Mouse (Mus musculus) brain, embryonic 14.5 days (tissue): ENCODE data around the gene Nr1h3. TPM values are rescaled to one million over a fixed set of nuclear protein-coding genes. Genes with fewer than 3 reads are reported as not detected.

Experiments
- DNase-seq: peaks from one replicate; pipeline ENCODE4 v3.0.0-alpha.2; 2011; ENCODE audit warnings: low read depth
- CTCF ChIP-seq: fragments of 200-500 bp; IDR thresholded peaks from 2 replicates; pipeline ENCODE4 v1.5.1; 2012; ENCODE audit warnings: inconsistent platforms, mild to moderate bottlenecking, moderate library complexity, borderline replicate concordance; ENCODE audit not compliant: insufficient read depth, insufficient read length; ENCODE audit errors: extremely low read depth
- POLR2A ChIP-seq: fragments of 200-500 bp; IDR thresholded peaks from 2 replicates; pipeline ENCODE4 v1.6.1; 2012; ENCODE audit warnings: mild to moderate bottlenecking, inconsistent platforms, borderline replicate concordance; ENCODE audit not compliant: poor library complexity, insufficient read depth, insufficient read length, severe bottlenecking; ENCODE audit errors: extremely low read depth
- polyA plus RNA-seq: library from polyadenylated mRNA; depleted of rRNA; stranded (reverse); fragments of >200 nt; gene quantifications from 2 replicates; pipeline ENCODE4 v1.2.3, GENCODE M21; 2012

Gene Nr1h3
- polyA plus RNA-seq, 1 experiment: 3.9 TPM

DNA sequence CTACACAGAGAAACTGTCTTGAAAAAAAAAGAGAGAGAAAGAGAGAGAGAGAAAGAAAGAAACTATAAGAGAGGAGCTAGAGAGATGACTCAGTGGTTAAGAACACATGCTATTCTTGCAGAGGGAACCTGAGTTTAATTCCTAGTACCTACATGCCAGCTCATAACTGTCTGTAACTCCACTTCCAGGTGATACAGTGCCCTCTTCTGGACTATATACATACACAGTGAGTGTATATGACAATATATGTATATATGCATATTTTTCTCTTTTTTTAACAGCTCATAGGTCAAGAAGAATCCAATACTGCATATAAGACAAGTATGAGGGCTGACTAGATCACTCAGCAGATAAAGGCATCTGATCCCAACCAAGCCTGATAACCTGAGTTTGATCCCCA is 10.7 kb upstream of the Nr1h3 start:
- no peak for DNase-seq

DNA sequence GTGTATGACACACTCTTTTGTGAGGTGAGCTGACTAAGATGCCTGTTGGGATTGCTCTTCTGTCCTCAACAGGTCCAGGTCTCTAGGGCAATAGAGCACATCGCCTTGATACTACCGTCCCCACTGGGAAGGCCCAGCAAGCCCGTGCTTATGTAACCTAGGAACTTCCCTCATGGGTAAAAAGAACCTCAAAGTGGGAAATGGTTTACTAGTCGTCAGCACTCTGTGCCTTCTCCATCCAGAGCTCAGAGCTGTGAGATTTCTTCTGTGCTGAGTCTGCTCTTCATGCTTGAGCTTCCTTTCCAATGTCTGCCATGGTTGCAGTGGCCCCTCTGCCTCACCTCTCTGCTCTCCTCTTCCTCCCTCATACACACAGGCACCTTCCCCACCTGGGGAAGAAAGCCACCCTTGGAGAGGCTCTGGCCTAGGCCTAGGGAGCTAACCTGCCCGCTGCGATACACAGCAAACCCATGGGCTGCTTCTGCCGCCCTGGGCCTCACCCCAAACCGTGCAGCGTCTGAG is 3.7 kb upstream of the Nr1h3 start:
- TF ChIP-seq CTCF (no peak), POLR2A (no peak)
- no peak for DNase-seq

More for the DNA sequence above, 10.7 kb upstream of the Nr1h3 start:
- TF ChIP-seq POLR2A: no peak
- TF ChIP-seq CTCF: no peak

- TF ChIP-seq CTCF (no peak), POLR2A (no peak)
- no peak for DNase-seq
Measured at GRCm38 (mm10) chr2:91202972-91203656, 480 bp upstream of the Nr1h3 start.

- TF ChIP-seq POLR2A: no peak
- DNase-seq: no peak
Measured at GRCm38 (mm10) chr2:91198888-91199287, 3.7 kb downstream of the Nr1h3 start.

DNA sequence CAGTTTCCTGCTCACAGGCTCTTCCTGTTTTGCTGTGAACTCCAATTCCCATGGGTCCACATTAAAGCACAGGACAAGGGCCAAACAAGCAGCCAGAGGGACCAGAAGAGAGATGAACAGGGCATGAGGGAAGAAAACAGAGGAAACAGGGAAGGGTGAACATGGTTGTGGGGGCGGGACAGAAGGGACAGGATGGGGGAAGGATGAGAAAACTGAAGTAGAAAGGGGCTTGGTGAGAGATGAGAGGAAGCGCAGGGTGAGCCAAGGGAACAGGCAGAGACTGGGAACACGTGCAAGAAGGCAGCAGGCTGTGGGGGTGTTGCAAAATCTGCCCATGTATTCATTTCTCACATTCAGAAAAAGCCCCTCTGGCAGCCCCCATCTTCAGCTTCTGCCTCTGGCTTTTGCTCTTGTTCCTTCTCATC is 6.0 kb downstream of the Nr1h3 start:
- TF ChIP-seq CTCF (no peak), POLR2A (no peak)
- DNase-seq: no peak

DNA sequence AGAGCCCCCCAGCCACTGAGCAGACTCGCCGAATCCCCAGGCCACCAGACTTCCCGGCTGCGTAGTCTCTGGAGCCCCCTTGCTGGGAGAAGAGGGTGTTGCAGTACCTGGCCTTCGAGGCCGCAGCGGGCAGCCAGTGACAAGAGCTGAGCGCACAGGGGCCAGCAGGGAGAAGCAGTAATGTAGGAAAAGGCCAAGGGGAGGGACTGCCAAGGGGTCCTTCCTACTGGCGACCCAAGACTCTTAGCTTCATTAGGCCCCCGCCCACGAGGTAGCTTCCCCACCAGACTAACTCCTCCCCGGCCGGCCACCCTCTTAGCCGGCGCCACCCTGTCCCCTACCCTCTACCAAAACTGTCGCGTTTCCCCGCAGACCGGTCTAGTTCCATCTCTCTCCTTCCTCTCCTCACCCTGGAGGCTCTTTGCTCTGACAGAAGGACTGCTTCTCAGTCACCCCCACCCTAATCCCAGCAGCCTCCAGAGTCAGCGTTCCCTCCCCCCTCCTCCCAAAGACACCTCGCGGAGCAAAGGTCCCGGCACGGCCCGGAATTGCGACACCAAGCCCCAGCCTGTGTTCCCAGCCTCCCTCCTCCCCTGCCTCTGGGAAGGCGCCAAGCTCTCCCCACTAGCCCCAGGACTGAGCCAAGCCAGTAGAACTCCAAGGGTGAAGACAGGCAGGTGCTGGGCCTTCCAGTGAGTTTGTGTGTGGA is 7.9 kb downstream of the Nr1h3 start:
- DNase-seq: peak; percentile 74
- TF ChIP-seq POLR2A: no peak
- TF ChIP-seq CTCF: peak; percentile 70

- TF ChIP-seq POLR2A: no peak
- TF ChIP-seq CTCF: no peak
- no peak for DNase-seq
Measured at GRCm38 (mm10) chr2:91190501-91190900, 12.1 kb downstream of the Nr1h3 start.

GRCm38 (mm10) chr2:91187431-91187830 is 15.2 kb downstream of the Nr1h3 start:
- TF ChIP-seq POLR2A (no peak), CTCF (no peak)
- no peak for DNase-seq

- TF ChIP-seq CTCF: no peak
- no peak for TF ChIP-seq POLR2A
- DNase-seq: no peak
Measured at GRCm38 (mm10) chr2:91186208-91186607, 16.4 kb downstream of the Nr1h3 start.

DNA sequence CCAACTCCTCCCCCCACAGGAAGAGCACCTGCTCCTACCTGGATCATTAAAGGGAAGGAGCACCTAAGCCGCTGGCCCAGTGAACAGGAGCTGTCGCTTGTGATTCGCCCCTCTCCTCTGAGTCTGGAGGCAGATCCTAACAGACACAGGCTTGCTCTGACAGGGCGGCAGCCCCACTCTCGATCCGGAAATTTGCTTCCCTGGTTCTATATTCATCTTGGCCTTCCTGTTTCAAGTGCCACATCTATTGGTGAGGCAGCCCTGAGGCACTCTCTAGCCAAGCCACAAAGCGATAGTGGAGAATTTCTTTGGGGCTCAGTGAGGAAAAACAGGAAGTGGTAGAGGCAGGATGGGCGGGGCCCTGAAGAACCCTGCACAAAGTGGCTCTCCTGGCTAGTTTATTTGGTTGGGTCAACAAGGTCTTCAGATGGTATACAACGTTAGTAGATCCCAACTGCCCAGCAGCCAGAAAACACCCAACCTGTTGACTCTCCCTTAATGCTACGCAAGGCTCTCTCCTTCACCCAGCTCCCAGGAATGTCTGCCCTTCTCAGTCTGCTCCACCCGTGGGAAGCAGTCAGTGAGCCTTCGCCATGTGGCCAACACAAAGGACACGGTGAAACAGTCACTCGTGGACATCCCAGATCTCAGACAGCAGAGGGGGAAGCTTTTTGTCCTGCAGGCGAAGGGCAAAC is 18.8 kb downstream of the Nr1h3 start, which contains the start of gene Madd:
TSS of gene Madd (minus strand) at position 127 of the 695 bp plus-strand sequence.
- peak; percentile 13 for DNase-seq
- TF ChIP-seq CTCF (no peak), POLR2A (no peak)

GRCm38 (mm10) chr2:91183148-91183513 is 19.5 kb downstream of the Nr1h3 start:
- no peak for TF ChIP-seq POLR2A
- TF ChIP-seq CTCF: no peak

GRCm38 (mm10) chr2:91182405-91183147 is 20.1 kb downstream of the Nr1h3 start:
- peak; percentile 97 for DNase-seq
- no peak for TF ChIP-seq CTCF
- peak; percentile 84 for TF ChIP-seq POLR2A

More at GRCm38 (mm10) chr2:91183148-91183513, 19.5 kb downstream of the Nr1h3 start:
- peak; percentile 100 for DNase-seq
